Mouse (Mus musculus) embryonic stem cell, embryonic (primary cell): ENCODE measurements around the gene 1700015F17Rik.

Source experiments
- CTCF ChIA-PET, 4 experiments: fragments of 300-600 bp in 2 of 4; fragments of 350-600 bp in 2 of 4; sonication (Branson Sonifier 250); formaldehyde crosslinking; loops; one replicate each; lab custom pipeline; 2022; ENCODE audit warnings: inconsistent platforms in 2 of 4; lab: Charles Lee
- POLR2A ChIA-PET, 4 experiments: fragments of 300-600 bp in 2 of 4; fragments of 350-600 bp in 2 of 4; sonication (Branson Sonifier 250); formaldehyde crosslinking; loops; one replicate each; lab custom pipeline; 2022; ENCODE audit warnings: antibody characterized with exemption in 4 of 4, inconsistent platforms in 1 of 4; lab: Charles Lee

1700015F17Rik gene

DNA sequence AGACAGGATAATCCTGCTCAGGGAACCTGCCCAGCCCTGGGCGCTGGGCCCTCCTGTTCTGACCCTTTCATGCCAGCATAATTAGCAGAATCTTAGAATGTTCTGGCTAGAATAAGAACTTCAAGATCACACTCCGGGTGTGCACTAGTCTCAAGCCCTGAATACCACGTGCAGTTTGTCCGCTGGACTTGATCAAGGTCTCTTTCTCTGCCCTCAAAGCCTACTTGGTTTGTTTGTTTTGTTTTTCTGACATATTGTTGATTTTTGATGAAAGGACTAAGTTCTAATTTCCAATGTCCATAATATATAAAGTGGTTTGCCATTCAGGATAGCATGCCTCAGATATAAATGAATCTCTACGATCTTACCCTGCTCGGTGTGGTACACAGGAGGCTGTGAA is at the start of gene 1700015F17Rik:
1700015F17Rik (minus strand) TSS at position 101 of the 400 bp plus-strand sequence.
- ChIA-PET POLR2A (no interaction called here), CTCF (no interaction called here)

DNA sequence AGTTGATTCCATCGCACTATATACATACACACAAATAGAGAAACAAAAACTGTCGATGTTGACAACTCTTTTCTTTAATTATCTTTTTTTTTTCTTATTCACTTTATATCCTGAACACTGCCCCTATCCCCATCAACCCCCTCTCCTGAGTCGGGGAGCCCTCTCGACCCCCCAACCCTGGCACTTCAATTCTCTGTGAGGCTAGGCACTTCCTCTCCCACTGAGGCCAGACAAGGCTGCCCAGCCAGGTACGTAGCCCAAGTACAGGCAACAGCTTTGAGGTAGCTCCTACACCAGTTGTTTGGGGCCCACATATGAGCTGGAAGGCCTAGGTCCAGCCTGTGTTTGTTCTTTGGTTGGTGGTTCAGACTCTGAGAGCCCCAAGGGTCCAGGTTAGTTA is 36.5 kb upstream of the 1700015F17Rik start:
- POLR2A ChIA-PET = no interaction called here
- CTCF ChIA-PET = no interaction called here

DNA sequence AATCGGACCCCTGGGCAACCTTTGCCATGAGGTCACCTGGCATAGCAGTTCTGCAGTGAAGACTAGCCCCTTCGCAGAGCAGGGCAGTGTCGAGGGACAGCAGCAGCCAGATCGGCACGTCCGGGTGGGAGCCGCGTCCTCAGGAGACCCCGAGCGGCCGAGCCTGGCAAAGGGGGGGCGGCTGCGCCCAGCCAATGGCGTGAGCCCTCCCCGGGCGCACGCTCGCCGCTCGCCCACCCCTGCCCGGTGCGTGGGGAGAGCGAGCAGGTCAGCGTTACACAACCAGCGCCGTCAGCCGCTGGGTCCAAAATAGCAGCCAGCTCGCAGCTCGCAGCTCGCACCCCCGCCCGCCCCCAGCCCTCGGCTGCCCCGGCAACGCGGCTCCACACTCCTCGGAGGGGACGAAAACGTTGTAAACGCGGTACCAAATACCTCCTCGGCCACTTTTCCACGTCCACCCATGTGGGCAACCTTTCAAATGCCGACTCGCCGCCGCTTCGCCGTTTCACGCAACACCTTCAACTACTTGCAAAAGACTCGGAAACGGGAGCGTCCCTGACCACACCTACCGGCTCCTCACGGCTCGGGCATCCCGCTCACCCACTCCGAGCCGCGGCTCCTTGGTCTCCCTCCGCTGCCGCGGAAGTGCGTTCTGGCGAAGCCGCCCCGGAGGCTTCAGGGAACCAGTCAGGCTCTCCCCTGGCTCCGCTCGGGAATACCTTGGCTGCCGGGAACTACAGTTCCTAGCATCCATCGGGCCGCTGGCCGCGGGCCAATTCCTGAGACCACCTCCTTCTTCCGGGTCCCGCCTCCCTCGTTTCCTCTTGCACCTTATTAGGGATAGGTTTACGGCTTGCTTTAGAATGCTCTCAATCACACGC is 35.5 kb upstream of the 1700015F17Rik start, which contains the start of gene Cldn12:
Cldn12 (minus strand) TSS at position 763 of the 881 bp plus-strand sequence.
- ChIA-PET CTCF (no interaction called here), POLR2A (interaction anchor here in 2 of 4 experiments (1.0 to 1.1 kb wide), 2 partner anchors 10 kb away, joined by 5 to 6 read pairs; no protein-coding TSS in a partner anchor)

DNA sequence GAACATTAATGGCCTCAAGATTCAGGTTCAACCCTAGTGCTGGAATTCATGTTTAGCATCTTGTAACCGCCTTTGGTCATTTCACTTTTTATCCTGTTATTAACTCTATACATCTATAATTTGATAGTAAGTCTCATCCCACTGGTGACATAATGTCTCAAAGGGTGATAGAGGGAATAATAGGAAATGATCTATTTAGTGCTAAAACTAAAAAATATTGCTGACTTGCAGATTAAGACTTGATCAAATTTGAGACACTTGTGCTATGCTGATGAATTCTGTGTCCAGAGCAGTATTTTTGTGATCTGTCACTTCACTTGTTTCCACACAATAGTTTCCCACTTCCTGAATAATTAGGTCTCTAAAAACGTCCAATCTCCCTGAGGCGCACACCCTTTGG is 32.5 kb upstream of the 1700015F17Rik start:
- POLR2A ChIA-PET = interaction anchor here in 1 of 4 experiments (1.4 kb wide), 1 partner anchor 47 kb away, joined by 4 read pairs; no protein-coding TSS in a partner anchor
- CTCF ChIA-PET = no interaction called here

DNA sequence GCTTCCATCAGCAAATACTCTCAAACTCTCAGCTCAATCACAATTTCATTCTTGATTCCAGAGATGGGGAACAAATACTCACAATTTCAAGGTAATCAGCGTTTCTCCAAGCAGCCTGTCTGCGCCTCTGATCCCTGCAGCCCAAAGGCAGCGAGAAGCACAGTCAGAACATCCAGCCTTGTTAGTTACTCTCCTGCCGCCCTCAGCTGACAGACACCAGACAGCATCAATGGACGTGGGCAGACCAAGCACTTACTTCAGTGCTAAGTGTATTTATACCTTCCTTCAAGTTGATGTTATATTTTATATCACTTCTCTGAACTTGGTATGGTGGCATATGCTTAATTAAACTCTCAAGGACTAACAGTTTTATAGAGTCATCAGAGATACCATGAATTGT is 32.0 kb upstream of the 1700015F17Rik start:
- ChIA-PET POLR2A (no interaction called here), CTCF (no interaction called here)

DNA sequence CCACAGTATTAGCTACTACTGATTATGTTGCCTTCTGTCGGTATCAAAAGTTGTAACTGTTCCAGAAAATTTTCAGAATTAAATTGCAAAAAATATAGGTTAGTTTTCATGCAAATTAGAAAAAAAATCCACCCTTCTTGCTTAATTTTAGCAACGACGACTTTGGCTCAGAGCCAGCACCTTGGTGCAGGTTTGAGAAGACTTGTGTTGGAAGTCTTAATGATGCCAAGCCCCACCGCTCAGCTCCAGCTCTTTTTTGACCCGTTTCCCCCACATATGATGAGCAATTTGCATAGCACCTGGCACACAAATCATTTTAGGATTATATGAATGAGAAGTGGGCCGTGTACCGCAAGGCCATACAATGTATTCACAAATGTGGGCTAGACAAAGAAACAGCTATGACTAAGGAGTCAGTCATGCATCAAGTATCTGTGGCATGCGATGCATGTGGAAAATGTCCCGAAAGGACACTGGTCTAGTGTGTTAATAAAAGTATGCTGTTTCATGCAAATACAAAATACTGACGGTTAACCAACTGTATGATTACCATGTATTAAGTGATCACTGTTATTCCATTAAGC is 31.5 kb upstream of the 1700015F17Rik start:
- ChIA-PET CTCF (no interaction called here), POLR2A (no interaction called here)

DNA sequence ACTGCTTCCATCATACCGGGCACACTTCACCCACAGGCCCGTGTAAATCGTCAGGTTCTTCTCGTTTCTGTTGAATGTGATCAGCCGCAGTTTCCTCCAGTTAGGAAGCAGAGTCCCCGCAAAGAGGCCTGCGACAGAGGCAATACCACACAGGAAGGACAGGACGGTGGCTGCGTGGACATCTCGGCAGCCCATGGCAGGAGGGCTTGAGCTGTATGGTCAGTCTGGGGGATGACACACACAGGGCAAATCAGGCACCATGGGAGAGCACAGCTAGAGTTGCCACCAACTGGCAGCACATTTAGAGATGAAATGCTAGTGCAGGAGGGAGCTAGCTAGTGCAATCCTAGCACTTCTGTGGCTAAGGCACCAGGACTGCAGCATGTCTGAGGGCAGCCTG is 29.3 kb upstream of the 1700015F17Rik start:
- CTCF ChIA-PET = interaction anchor here in 3 of 4 experiments (0.6 to 1.5 kb wide), 5 partner anchors 51 to 242 kb away, joined by 3 to 12 read pairs (median 3); partner anchors contain the start of genes Gtpbp10 (in 1 of the 3) and Steap1 (in 1 of the 3)
- POLR2A ChIA-PET = interaction anchor here in 3 of 4 experiments (0.6 to 1.3 kb wide), 4 partner anchors 38 to 241 kb away, joined by 3 to 5 read pairs (median 4); partner anchors contain the start of genes Steap1 (in 2 of the 3) and Gtpbp10 (in 1 of the 3)

DNA sequence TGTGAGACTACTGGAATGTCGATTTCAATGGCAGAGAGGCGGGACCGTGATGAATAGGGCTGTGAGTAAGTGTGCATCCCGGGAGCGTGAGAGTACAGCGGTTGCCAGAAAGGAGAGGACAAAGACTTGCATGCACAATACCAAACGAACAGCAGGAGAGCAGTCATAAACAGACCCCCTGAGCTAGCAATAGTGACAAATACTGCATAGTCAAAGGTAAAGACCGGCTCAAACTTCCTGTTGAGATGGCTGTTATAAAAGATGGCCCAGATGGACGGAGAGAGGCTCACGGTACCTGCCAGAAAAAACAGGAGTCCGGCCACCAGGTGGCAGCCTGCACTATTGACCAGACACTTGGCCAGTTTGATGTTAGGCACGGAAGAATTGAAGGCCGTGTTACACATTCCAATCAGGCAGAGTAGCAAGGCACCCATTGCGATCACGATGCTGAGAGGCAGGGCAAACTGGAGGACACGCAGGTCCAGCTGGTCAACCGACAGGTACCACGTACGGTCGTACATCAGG is 28.8 kb upstream of the 1700015F17Rik start:
- POLR2A ChIA-PET = interaction anchor here in 1 of 4 experiments (0.8 kb wide), 1 partner anchor 242 kb away, joined by 3 read pairs; the partner anchor contains the start of gene Steap1

DNA sequence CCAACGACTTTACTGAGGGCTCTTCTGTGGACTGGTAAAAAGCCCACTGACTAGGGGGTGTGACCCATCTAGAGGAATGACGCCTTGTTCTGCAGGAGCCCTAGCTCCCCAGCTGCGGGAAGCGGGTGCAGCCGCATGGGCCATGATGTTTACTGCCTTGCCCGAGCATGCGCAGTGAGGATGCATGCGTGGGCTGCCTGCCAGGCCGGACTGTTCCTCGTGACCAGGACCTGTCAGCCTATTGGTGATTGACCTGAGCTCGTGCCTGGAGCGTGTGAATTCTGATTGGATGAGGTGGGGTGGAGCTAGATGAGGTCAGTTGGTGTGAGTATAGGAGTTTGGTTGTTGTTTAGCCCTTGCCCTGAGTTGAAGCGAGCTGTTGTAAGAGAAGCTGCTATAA is 25.5 kb upstream of the 1700015F17Rik start:
- CTCF ChIA-PET = interaction anchor here in 3 of 4 experiments (0.6 to 1.7 kb wide), 7 partner anchors 10 to 342 kb away, joined by 3 to 12 read pairs (median 3); partner anchors contain the start of gene Steap1 (in 2 of the 3)
- POLR2A ChIA-PET = interaction anchor here in 3 of 4 experiments (0.6 to 3.3 kb wide), 10 partner anchors 8 to 245 kb away, joined by 3 to 18 read pairs (median 4); partner anchors contain the start of genes Gtpbp10 (in 2 of the 3), Steap1 (in 2 of the 3), Cldn12 (in 1 of the 3) and Steap2 (in 1 of the 3)

More for the DNA sequence above, 28.8 kb upstream of the 1700015F17Rik start:
- CTCF ChIA-PET = interaction anchor here in 3 of 4 experiments (0.9 to 1.5 kb wide), 3 partner anchors 242 kb away, joined by 3 to 12 read pairs (median 3); partner anchors contain the start of gene Steap1 (in 1 of the 3)

DNA sequence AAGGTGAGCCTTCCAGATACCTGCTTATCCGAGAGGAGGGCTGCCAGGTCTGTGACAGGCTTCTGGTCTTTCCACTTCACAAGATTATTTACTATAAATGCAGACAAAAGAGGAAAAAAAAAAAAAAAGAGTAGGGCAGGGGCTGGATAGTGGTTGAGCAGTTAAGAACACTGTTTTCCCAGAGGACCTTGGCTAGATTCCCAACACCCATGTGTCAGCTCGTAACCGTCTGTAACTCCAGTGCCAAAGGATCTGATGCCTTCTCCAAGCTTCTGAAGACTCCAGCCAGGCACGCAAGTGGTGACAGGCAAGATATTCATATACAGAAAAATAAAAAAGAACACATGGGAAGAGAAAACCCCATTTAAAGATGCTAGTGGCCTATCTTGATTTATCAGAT is 24.4 kb upstream of the 1700015F17Rik start:
- CTCF ChIA-PET = interaction anchor here in 3 of 4 experiments (0.7 to 1.7 kb wide), 5 partner anchors 9 to 246 kb away, joined by 3 to 12 read pairs (median 4); partner anchors contain the start of gene Steap1 (in 2 of the 3)
- POLR2A ChIA-PET = interaction anchor here in 2 of 4 experiments (0.6 to 3.3 kb wide), 3 partner anchors 56 to 1385 kb away, joined by 3 to 18 read pairs (median 17); partner anchors contain the start of genes Gtpbp10 (in 1 of the 2) and Steap1 (in 1 of the 2)

DNA sequence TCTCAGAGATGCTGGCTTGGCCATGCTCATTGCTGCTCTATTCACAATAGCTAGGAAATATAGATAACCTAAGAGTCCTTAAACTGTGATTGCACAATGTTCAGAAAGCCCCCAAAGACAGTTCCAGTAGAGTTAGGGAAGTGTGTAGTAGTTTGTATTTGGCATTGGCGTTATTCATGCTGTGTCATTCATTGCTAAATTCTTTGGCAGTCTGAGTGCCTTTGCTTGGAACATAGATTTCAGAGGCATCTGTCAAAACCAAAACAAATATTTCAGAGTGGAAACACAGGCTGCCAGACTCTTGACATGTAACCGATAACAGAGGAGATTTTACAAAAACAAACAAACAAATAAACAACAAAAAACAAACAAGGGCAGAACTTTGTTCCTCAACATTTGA is 22.6 kb upstream of the 1700015F17Rik start:
- ChIA-PET CTCF (interaction anchor here in 1 of 4 experiments (1.7 kb wide), 1 partner anchor 248 kb away, joined by 4 read pairs; the partner anchor contains the start of gene Steap1), POLR2A (no interaction called here)

DNA sequence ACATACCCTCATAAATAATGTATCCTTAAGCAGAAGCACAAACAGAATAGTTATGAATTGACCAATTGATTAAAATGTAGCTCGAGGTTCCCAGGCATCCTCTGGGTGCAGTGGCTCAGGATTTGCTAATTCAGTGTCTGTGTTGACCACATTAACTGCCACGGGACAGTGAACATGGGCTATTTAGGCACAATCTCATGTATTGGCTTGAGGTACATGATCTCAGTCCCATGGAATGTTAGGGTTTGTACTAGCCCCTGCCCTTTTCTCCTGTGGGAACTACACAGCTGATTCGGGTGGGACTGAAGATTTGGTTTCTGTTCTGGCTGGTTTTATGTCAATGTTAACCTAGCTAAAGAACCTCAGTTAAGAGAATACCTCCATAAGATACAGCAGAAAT is 17.4 kb upstream of the 1700015F17Rik start:
- ChIA-PET POLR2A (interaction anchor here in 1 of 4 experiments (0.6 to 1.5 kb wide), 4 partner anchors 10 to 355 kb away, joined by 3 to 5 read pairs (median 4); no protein-coding TSS in a partner anchor), CTCF (interaction anchor here in 2 of 4 experiments (1.0 to 2.0 kb wide), 2 partner anchors 253 kb away, joined by 4 to 6 read pairs; partner anchors contain the start of gene Steap1 (in 2 of the 2))

DNA sequence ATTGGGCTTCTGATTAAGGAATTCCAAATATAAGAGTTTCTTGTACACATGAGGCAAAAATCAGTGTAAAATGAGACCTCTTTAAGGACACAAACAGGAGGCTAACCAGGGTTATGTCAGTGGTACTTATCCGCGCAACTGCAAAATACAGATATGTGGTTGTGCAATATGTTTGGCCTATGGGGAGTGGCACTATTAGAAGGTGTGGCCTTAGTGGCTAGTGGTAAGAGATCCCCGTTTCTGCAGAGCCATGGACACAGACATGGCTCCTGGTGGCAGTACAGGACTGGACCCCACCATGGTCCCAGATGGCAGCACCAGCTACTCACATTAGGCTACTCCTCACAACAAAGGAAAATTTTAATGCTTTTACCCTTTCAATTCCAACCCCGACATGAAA is 16.1 kb upstream of the 1700015F17Rik start:
- POLR2A ChIA-PET = interaction anchor here in 1 of 4 experiments (1.0 kb wide), 1 partner anchor 254 kb away, joined by 3 read pairs; the partner anchor contains the start of gene Steap1
- CTCF ChIA-PET = interaction anchor here (0.6 to 3.3 kb wide), 11 partner anchors 9 to 534 kb away, joined by 3 to 37 read pairs (median 4); partner anchors contain the start of gene Steap1 (in 2 of the 4)

DNA sequence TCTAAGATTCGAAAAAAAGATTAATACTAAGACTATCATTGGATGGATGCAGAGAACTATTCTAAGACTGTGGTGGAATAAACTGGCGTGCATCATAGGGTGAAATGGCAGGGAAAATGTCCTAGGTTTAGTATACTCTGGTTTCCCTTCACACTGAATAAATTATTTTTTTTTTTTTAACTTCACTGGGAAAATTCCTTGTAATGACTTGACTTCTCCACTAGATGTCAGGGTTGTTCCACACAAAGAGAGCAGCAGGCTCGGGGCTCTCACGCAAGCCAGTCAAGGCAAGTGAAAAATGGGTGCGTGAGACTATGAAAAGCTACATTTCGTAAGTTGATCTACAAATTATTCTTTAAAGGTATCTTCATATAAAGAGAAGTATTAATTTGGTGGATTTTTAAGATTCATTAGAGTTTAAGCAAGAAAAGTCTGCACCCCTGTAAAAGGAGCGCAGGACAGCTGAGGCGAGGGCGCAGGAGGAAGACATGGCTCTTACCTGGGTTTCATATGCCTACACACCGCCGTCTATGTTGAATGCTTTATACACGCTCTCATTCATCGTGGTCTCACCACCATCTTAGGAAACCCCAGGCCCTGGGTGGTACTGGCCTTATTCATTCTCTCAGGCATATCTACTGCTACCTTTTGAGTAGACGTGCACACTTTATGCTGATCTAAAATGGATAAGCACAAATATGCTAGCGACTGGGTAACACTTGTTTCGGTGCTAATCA is 15.5 kb upstream of the 1700015F17Rik start:
- CTCF ChIA-PET = interaction anchor here (0.6 to 3.3 kb wide), 13 partner anchors 9 to 533 kb away, joined by 3 to 37 read pairs (median 3); partner anchors contain the start of gene Steap1 (in 3 of the 4)
- POLR2A ChIA-PET = interaction anchor here in 1 of 4 experiments (1.0 kb wide), 1 partner anchor 255 kb away, joined by 3 read pairs; the partner anchor contains the start of gene Steap1

DNA sequence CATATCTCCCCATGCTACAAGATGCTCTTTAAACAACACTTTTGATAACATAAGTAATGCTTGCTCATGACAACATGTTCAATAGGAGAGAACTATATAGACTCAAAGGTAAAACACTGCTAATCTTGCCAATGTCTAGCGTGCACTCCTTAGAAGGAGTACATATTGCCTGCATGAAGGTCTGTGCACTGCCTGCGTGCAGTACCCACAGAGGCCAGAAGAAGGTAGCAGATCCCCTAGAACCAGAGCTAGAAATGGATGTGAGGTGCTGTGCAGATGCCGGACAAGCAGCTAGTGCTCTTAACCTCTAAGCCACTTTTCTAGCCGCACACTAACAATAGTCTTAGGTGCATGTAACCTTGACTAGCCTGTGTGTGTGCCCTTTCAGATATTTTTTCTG is 13.2 kb upstream of the 1700015F17Rik start:
- POLR2A ChIA-PET = no interaction called here
- CTCF ChIA-PET = interaction anchor here in 3 of 4 experiments (0.7 to 3.3 kb wide), 4 partner anchors 12 to 259 kb away, joined by 3 to 37 read pairs (median 4); partner anchors contain the start of gene Steap1 (in 2 of the 3)

DNA sequence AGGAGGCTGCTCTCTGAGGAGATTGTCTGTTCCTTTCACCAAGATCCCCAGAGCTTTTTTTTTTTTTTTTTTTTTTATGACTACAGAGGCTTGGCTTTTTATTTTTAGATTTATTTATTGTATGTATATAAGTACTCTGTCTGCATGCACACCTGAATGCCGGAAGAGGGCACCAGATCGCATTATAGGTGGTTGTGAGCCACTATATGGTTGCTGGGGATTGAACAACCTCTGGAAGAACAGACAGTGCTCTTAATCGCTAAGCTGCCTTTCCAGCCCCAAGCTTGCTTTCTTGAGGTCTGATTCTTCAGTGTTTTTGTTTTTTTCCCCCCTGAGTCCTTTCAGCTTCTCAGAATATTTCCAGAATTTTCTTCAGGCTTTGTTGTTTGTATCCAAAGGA is 7.1 kb upstream of the 1700015F17Rik start:
- ChIA-PET CTCF (interaction anchor here (0.5 to 2.5 kb wide), 10 partner anchors 18 to 1449 kb away, joined by 3 to 11 read pairs (median 4); partner anchors contain the start of gene Steap1 (in 2 of the 4)), POLR2A (interaction anchor here in 2 of 4 experiments (0.6 to 0.9 kb wide), 3 partner anchors 18 to 1895 kb away, joined by 4 to 5 read pairs (median 5); no protein-coding TSS in a partner anchor)
